Comparison of ENCODE assay signal across 8 mouse cellular contexts in the genomic region with DNA sequence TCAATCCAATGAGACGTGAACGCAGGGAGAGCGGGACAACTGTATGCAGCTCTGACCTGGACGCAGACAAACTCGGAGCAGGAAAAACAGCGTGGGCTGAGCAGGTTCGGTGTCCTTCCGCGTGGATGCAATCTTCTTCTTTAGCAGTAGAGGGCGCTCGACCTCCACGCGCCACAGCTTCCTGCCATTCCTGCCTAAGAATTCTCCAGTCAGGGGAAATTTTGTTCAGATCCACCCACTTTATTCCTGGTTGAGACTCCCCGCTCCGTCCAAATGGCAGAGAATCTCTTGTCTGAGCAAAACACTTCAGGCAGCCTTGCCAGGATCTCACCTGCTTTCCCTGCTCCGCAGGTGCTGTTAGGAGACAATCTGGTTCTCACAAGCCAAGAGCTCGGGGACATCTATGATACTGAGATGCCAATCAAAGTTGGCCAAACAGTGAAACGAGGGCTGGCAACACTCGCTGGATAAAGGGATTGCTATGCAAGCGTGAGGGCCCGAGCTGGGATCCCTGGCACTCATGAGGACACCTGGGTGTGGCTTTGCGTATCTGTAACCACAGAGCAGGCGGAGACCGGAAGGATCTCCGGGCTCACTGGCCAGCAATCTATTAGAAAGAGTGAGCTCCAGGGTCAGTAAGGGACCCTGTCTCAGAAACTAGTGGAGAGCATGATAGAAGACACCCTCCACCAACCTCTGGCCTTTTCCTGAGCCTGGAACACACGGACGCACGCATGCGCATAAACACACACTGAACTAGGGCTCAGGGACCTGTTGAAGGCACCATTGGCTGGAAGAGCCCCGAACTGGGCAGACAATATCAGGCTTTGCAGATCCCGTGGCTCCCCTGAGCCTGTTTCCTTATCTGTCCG. TPM values are rescaled to one million over a fixed set of nuclear protein-coding genes. Genes with fewer than 3 reads are reported as not detected.
DNase-seq lines count a peak whose midpoint lies in the region; ATAC-seq and TF ChIP-seq lines count a peak whose summit lies in the region.

No protein-coding gene starts in this region.

- H3K36me3 ChIP-seq in forebrain, embryonic 12.5 days (replicated peaks): no peaks in the 10 kb centered on the region
- H3K36me3 ChIP-seq in heart, postnatal 0 days (replicated peaks; ENCODE audit: control insufficient read depth, insufficient read depth, low read length): no peaks in the 10 kb centered on the region
- no peaks in the 10 kb centered on the region for H3K36me3 ChIP-seq in liver, embryonic 15.5 days (replicated peaks)
- H3K36me3 ChIP-seq in neural tube, embryonic 11.5 days (ENCODE audit: control insufficient read depth, insufficient read depth, low read length): no peaks in the 10 kb centered on the region
- no peaks in the 10 kb centered on the region for H3K36me3 ChIP-seq in stomach, embryonic 16.5 days (ENCODE audit: control insufficient read depth, insufficient read depth, low read length)

- H3K27me3 ChIP-seq in forebrain, embryonic 12.5 days: no peaks in the 10 kb centered on the region
- H3K27me3 ChIP-seq in heart, postnatal 0 days (ENCODE audit: control insufficient read depth, insufficient read depth, low read length): no peaks in the 10 kb centered on the region
- no peaks in the 10 kb centered on the region for H3K27me3 ChIP-seq in liver, embryonic 15.5 days
- H3K27me3 ChIP-seq in neural tube, embryonic 11.5 days (ENCODE audit: control insufficient read depth, insufficient read depth, low read length): no peaks in the 10 kb centered on the region
- no peaks in the 10 kb centered on the region for H3K27me3 ChIP-seq in stomach, embryonic 16.5 days (ENCODE audit: control insufficient read depth, insufficient read depth, low read length)

- peak; percentile 51; the same call in 1 of the 2 replicates for ATAC-seq in forebrain, embryonic 12.5 days (ENCODE audit: low FRiP score)
- peak; percentile 72 for ATAC-seq in heart, postnatal 0 days (ENCODE audit: insufficient read depth, low read depth)
- ATAC-seq in liver, embryonic 15.5 days (ENCODE audit: insufficient read depth): peak; percentile 93
- no peak for ATAC-seq in neural tube, embryonic 11.5 days (ENCODE audit: insufficient read depth, low FRiP score, low TSS enrichment)
- peak; percentile 49 for ATAC-seq in stomach, embryonic 16.5 days (ENCODE audit: insufficient read depth, low FRiP score)

- peak; percentile 94 for TF ChIP-seq CTCF in heart, postnatal 0 days (IDR thresholded peaks at IDR 0.05; ENCODE audit: low read depth)

- peaks cover 19% of the 10 kb centered on the region for H3K4me1 ChIP-seq in forebrain, embryonic 12.5 days
- H3K4me1 ChIP-seq in heart, postnatal 0 days (ENCODE audit: control insufficient read depth, insufficient read depth): peaks cover 12% of the 10 kb centered on the region; the same call in 1 of the 2 replicates
- H3K4me1 ChIP-seq in liver, embryonic 15.5 days (replicated peaks): peaks cover 29% of the 10 kb centered on the region
- peaks cover 4% of the 10 kb centered on the region for H3K4me1 ChIP-seq in neural tube, embryonic 11.5 days (ENCODE audit: control insufficient read depth, insufficient read depth, low read length)
- H3K4me1 ChIP-seq in stomach, embryonic 16.5 days (ENCODE audit: control insufficient read depth, insufficient read depth, low read length): peaks cover 10% of the 10 kb centered on the region

- peak overlapping the region; percentile 80 for H3K4me2 ChIP-seq in forebrain, embryonic 12.5 days
- peak overlapping the region; percentile 73 for H3K4me2 ChIP-seq in heart, postnatal 0 days (ENCODE audit: low read depth, low read length)
- H3K4me2 ChIP-seq in liver, embryonic 15.5 days: peak overlapping the region; percentile 97
- peak overlapping the region; percentile 69 for H3K4me2 ChIP-seq in neural tube, embryonic 11.5 days (ENCODE audit: low read depth)
- peak overlapping the region; percentile 67 for H3K4me2 ChIP-seq in stomach, embryonic 16.5 days (ENCODE audit: low read depth, low read length)

- 5% methylated on average over 32 of the region's 32 CpGs for WGBS in forebrain, embryonic 12.5 days
- WGBS in heart, postnatal 0 days: 2% methylated on average over 32 of the region's 32 CpGs
- 3% methylated on average over 32 of the region's 32 CpGs for WGBS in liver, embryonic 15.5 days (ENCODE audit: insufficient replicate concordance)
- WGBS in neural tube, embryonic 11.5 days: 8% methylated on average over 32 of the region's 32 CpGs
- 11% methylated on average over 32 of the region's 32 CpGs for WGBS in stomach, embryonic 16.5 days

- H3K9me3 ChIP-seq in forebrain, embryonic 12.5 days: no peaks in the 10 kb centered on the region
- H3K9me3 ChIP-seq in heart, postnatal 0 days (replicated peaks; ENCODE audit: control insufficient read depth, low read length): no peaks in the 10 kb centered on the region
- H3K9me3 ChIP-seq in liver, embryonic 15.5 days (replicated peaks): no peaks in the 10 kb centered on the region
- H3K9me3 ChIP-seq in neural tube, embryonic 11.5 days (ENCODE audit: control insufficient read depth, low read length): no peaks in the 10 kb centered on the region
- no peaks in the 10 kb centered on the region for H3K9me3 ChIP-seq in stomach, embryonic 16.5 days (replicated peaks; ENCODE audit: control insufficient read depth, low read length)

- H3K9ac ChIP-seq in forebrain, embryonic 12.5 days: peak overlapping the region; percentile 45
- peak overlapping the region; percentile 15 for H3K9ac ChIP-seq in heart, postnatal 0 days (replicated peaks; ENCODE audit: low read depth, low read length)
- peak overlapping the region; percentile 67 for H3K9ac ChIP-seq in liver, embryonic 15.5 days
- peak overlapping the region; percentile 33; the same call in 1 of the 2 replicates for H3K9ac ChIP-seq in neural tube, embryonic 11.5 days (ENCODE audit: low read length)
- peak overlapping the region; percentile 33 for H3K9ac ChIP-seq in stomach, embryonic 16.5 days (ENCODE audit: low read length)

- peak; percentile 79 for DNase-seq in ES-CJ7 (ENCODE audit: low read depth, low spot score)
- DNase-seq in c-Kit-positive CD71-positive TER-119-positive erythroid progenitor cells, embryonic 14.5 days (ENCODE audit: low spot score): peak; percentile 78
- peak; percentile 76 for DNase-seq in heart, postnatal 0 days (ENCODE audit: low spot score)
- peak; percentile 61 to 79 for DNase-seq in kidney, postnatal 36 days
- peak; percentile 79 for DNase-seq in neural tube, embryonic 11.5 days (ENCODE audit: low spot score)

- TF ChIP-seq EP300 in heart, postnatal 0 days (IDR thresholded peaks at IDR 0.05; ENCODE audit: low read depth): no peak

- peak overlapping the region; percentile 39 for H3K4me3 ChIP-seq in forebrain, embryonic 12.5 days (replicated peaks)
- peak overlapping the region; percentile 52 for H3K4me3 ChIP-seq in heart, postnatal 0 days (ENCODE audit: low read depth, low read length)
- H3K4me3 ChIP-seq in liver, embryonic 15.5 days (replicated peaks): peak overlapping the region; percentile 64
- H3K4me3 ChIP-seq in neural tube, embryonic 11.5 days (ENCODE audit: low read depth, low read length): peak overlapping the region; percentile 29
- H3K4me3 ChIP-seq in stomach, embryonic 16.5 days (replicated peaks; ENCODE audit: low read length): peak overlapping the region; percentile 40

- no peak overlapping the region for H3K27ac ChIP-seq in forebrain, embryonic 12.5 days
- H3K27ac ChIP-seq in heart, postnatal 0 days (ENCODE audit: low read depth): no peak overlapping the region
- peak overlapping the region; percentile 94 for H3K27ac ChIP-seq in liver, embryonic 15.5 days (replicated peaks)
- H3K27ac ChIP-seq in neural tube, embryonic 11.5 days (ENCODE audit: low read depth, low read length): no peak overlapping the region
- peak overlapping the region; percentile 43; the same call in 1 of the 2 replicates for H3K27ac ChIP-seq in stomach, embryonic 16.5 days (ENCODE audit: low read length)

RNA-seq across cellular contexts. Expression of gene Hnf1a, which starts 8.6 kb away (rescaled TPM):
- polyA plus RNA-seq in forebrain, embryonic 12.5 days (2016; fragmentation: Nextera tagmentation; extraction: Ambion mirVana): not detected in 2 replicates
- not detected in 2 replicates for total RNA-seq in heart, postnatal 0 days (2014; rRNA removed; ENCODE audit: low replicate concordance)
- polyA plus RNA-seq in heart, postnatal 0 days (2015; fragmentation: Nextera tagmentation; extraction: Ambion mirVana): not detected in 2 replicates
- 3.8 and 4.3 TPM in 2 replicates for polyA plus RNA-seq in liver, embryonic 15.5 days (2015; fragmentation: Nextera tagmentation; extraction: Ambion mirVana)
- polyA plus RNA-seq in neural tube, embryonic 11.5 days (2014; fragmentation: Nextera tagmentation; extraction: Ambion mirVana): not detected in 2 replicates
- 8.7 and 9.8 TPM in 2 replicates for polyA plus RNA-seq in stomach, embryonic 16.5 days (2015; fragmentation: Nextera tagmentation; extraction: Ambion mirVana)

RNA-seq across cellular contexts. Expression of gene Sppl3, which starts 31.5 kb away (rescaled TPM):
- polyA plus RNA-seq in forebrain, embryonic 12.5 days (2016; fragmentation: Nextera tagmentation; extraction: Ambion mirVana): 13.8 and 19.1 TPM in 2 replicates
- total RNA-seq in heart, postnatal 0 days (2014; rRNA removed; ENCODE audit: low replicate concordance): 65.6 and 68.7 TPM in 2 replicates
- 6.8 and 7.2 TPM in 2 replicates for polyA plus RNA-seq in heart, postnatal 0 days (2015; fragmentation: Nextera tagmentation; extraction: Ambion mirVana)
- polyA plus RNA-seq in liver, embryonic 15.5 days (2015; fragmentation: Nextera tagmentation; extraction: Ambion mirVana): 7.9 and 12.1 TPM in 2 replicates
- polyA plus RNA-seq in neural tube, embryonic 11.5 days (2014; fragmentation: Nextera tagmentation; extraction: Ambion mirVana): 43.6 and 45.1 TPM in 2 replicates
- 9.6 and 10.6 TPM in 2 replicates for polyA plus RNA-seq in stomach, embryonic 16.5 days (2015; fragmentation: Nextera tagmentation; extraction: Ambion mirVana)

RNA-seq across cellular contexts. Expression of gene 2210016L21Rik, which starts 37.5 kb away (rescaled TPM):
- 57.9 and 61.0 TPM in 2 replicates for polyA plus RNA-seq in forebrain, embryonic 12.5 days (2016; fragmentation: Nextera tagmentation; extraction: Ambion mirVana)
- 7.3 and 16.0 TPM in 2 replicates for total RNA-seq in heart, postnatal 0 days (2014; rRNA removed; ENCODE audit: low replicate concordance)
- polyA plus RNA-seq in heart, postnatal 0 days (2015; fragmentation: Nextera tagmentation; extraction: Ambion mirVana): 32.2 and 32.6 TPM in 2 replicates
- 10.2 and 12.3 TPM in 2 replicates for polyA plus RNA-seq in liver, embryonic 15.5 days (2015; fragmentation: Nextera tagmentation; extraction: Ambion mirVana)
- 47.2 and 48.8 TPM in 2 replicates for polyA plus RNA-seq in neural tube, embryonic 11.5 days (2014; fragmentation: Nextera tagmentation; extraction: Ambion mirVana)
- polyA plus RNA-seq in stomach, embryonic 16.5 days (2015; fragmentation: Nextera tagmentation; extraction: Ambion mirVana): 45.6 and 53.5 TPM in 2 replicates

RNA-seq across cellular contexts. Expression of gene Oasl1, which starts 56.4 kb away (rescaled TPM):
- polyA plus RNA-seq in forebrain, embryonic 12.5 days (2016; fragmentation: Nextera tagmentation; extraction: Ambion mirVana): 0.26 TPM in 1 of 2 replicates, not detected in the other
- total RNA-seq in heart, postnatal 0 days (2014; rRNA removed; ENCODE audit: low replicate concordance): 5.6 and 9.4 TPM in 2 replicates
- polyA plus RNA-seq in heart, postnatal 0 days (2015; fragmentation: Nextera tagmentation; extraction: Ambion mirVana): 0.68 and 0.69 TPM in 2 replicates
- polyA plus RNA-seq in liver, embryonic 15.5 days (2015; fragmentation: Nextera tagmentation; extraction: Ambion mirVana): 0.51 and 0.88 TPM in 2 replicates
- polyA plus RNA-seq in neural tube, embryonic 11.5 days (2014; fragmentation: Nextera tagmentation; extraction: Ambion mirVana): 0.20 TPM in 1 of 2 replicates, not detected in the other
- polyA plus RNA-seq in stomach, embryonic 16.5 days (2015; fragmentation: Nextera tagmentation; extraction: Ambion mirVana): 1.3 and 2.1 TPM in 2 replicates

Comparison
In these comparisons a context has a peak if more than half of its experiments do, and no peak if none do; other contexts are left out.
1. H3K27ac ChIP-seq: peak in liver, embryonic 15.5 days (single experiment) and stomach, embryonic 16.5 days (single experiment); none in forebrain, embryonic 12.5 days (single experiment), heart, postnatal 0 days (single experiment) and neural tube, embryonic 11.5 days (single experiment).
2. H3K9ac ChIP-seq: peak in every context shown above with its lines; median percentile 67 in liver, embryonic 15.5 days; 45 in forebrain, embryonic 12.5 days; 33 in neural tube, embryonic 11.5 days; 33 in stomach, embryonic 16.5 days; 15 in heart, postnatal 0 days.
3. Peak in every context shown above with its lines, with median percentiles within 50 percentile points of each other: DNase-seq, H3K4me2 ChIP-seq and H3K4me3 ChIP-seq.